18 mouse cellular contexts compared by ENCODE assay signal in genomic region chr8:95906738-95907137, GRCm38 (mm10).
"Had no signal": no experiment of that assay in that cellular context is flagged by ENCODE, and none has a peak within 500 bp of the region (broad histone marks: within the 10 kb centered on the region; RNA-seq: fewer than 3 reads in every experiment).

No protein-coding gene starts in this region.

- H3K27me3 ChIP-seq: kidney, embryonic 15.5 days; limb, embryonic 12.5 days; limb, embryonic 15.5 days; midbrain, embryonic 12.5 days; midbrain, embryonic 15.5 days; neural tube, embryonic 13.5 days had no signal

- H3K36me3 ChIP-seq: kidney, embryonic 15.5 days; limb, embryonic 12.5 days; limb, embryonic 15.5 days; midbrain, embryonic 12.5 days; midbrain, embryonic 15.5 days; neural tube, embryonic 13.5 days had no signal

- H3K4me3 ChIP-seq: kidney, embryonic 15.5 days; limb, embryonic 12.5 days; limb, embryonic 15.5 days; midbrain, embryonic 12.5 days; midbrain, embryonic 15.5 days; neural tube, embryonic 13.5 days had no signal

- DNase-seq: kidney, adult 18-20 months; kidney, postnatal 10 days; kidney, postnatal 36 days; left cerebral cortex, postnatal 4 days; liver, postnatal 0 days; lung, embryonic 14.5 days; retina, postnatal 1 day; right cerebral cortex, postnatal 25 days; thymus, adult 2 months; thymus, postnatal 14 days; thymus, postnatal 4 days had no signal

- ATAC-seq: liver, postnatal 0 days; lung, postnatal 0 days; midbrain, embryonic 15.5 days had no signal
